Mouse (Mus musculus) MEL (cell line): ENCODE data around the gene Ecm2.

Experiments
- CHD2 ChIP-seq: IDR thresholded peaks from 2 replicates; pipeline ENCODE4 v1.6.1; 2011; ENCODE audit warnings: low read length, improper control_type of control experiment
- CTCF ChIP-seq, 3 experiments: IDR thresholded peaks in 2 of 3; conservative IDR thresholded peaks in 1 of 3; 2 replicates each; pipeline ENCODE4 v1.5.1; 2011 to 2012; ENCODE audit warnings: low read length in 3 of 3, low read depth in 2 of 3, mild to moderate bottlenecking in 2 of 3, improper control_type of control experiment in 1 of 3, inconsistent platforms in 1 of 3, mixed read lengths in 1 of 3, moderate library complexity in 1 of 3; ENCODE audit not compliant: control insufficient read depth in 1 of 3, insufficient read depth in 1 of 3, poor library complexity in 1 of 3, severe bottlenecking in 1 of 3
- E2F4 ChIP-seq: IDR thresholded peaks from 2 replicates; pipeline ENCODE4 v1.6.1; 2011; ENCODE audit warnings: low read depth, low read length, improper control_type of control experiment, borderline replicate concordance
- ELF1 ChIP-seq: IDR thresholded peaks from 2 replicates; pipeline ENCODE4 v1.6.1; 2014; ENCODE audit warnings: low read depth, mild to moderate bottlenecking, inconsistent platforms, low read length, improper control_type of control experiment, moderate library complexity
- KAT2A ChIP-seq: conservative IDR thresholded peaks from 2 replicates; pipeline ENCODE4 v1.6.1; 2012; ENCODE audit warnings: low read depth, low read length, improper control_type of control experiment, inconsistent platforms
- MAZ ChIP-seq: IDR thresholded peaks from 2 replicates; pipeline ENCODE4 v1.6.1; 2012; ENCODE audit warnings: low read depth, mild to moderate bottlenecking, inconsistent platforms, low read length, improper control_type of control experiment
- NRF1 ChIP-seq: IDR thresholded peaks from 2 replicates; pipeline ENCODE4 v1.6.1; 2014; ENCODE audit warnings: low read depth, mild to moderate bottlenecking, inconsistent platforms, low read length, improper control_type of control experiment, moderate library complexity; ENCODE audit not compliant: poor library complexity, insufficient read depth, severe bottlenecking
- POLR2A ChIP-seq, 2 experiments: IDR thresholded peaks; 2 replicates each; pipeline ENCODE4 v1.6.1; 2011 to 2012; ENCODE audit warnings: low read length in 2 of 2, mild to moderate bottlenecking in 2 of 2, control low read depth in 1 of 2, improper control_type of control experiment in 1 of 2, low read depth in 1 of 2, moderate library complexity in 1 of 2; ENCODE audit not compliant: control insufficient read depth in 1 of 2, insufficient read depth in 1 of 2, poor library complexity in 1 of 2
- POLR2AphosphoS2 ChIP-seq: IDR thresholded peaks from 2 replicates; pipeline ENCODE4 v1.6.1; 2011; ENCODE audit warnings: low read length, improper control_type of control experiment
- TAL1 ChIP-seq: IDR thresholded peaks from 2 replicates; pipeline ENCODE4 v1.6.1; 2012; ENCODE audit warnings: mild to moderate bottlenecking, inconsistent platforms, low read length, moderate library complexity, mixed read lengths
- TCF12 ChIP-seq: IDR thresholded peaks from 2 replicates; pipeline ENCODE4 v1.6.1; 2014; ENCODE audit warnings: low read depth, mild to moderate bottlenecking, inconsistent platforms, low read length, improper control_type of control experiment, moderate library complexity
- UBTF ChIP-seq: IDR thresholded peaks from 2 replicates; pipeline ENCODE4 v1.6.1; 2012; ENCODE audit warnings: low read depth, mild to moderate bottlenecking, inconsistent platforms, low read length, improper control_type of control experiment, moderate library complexity, borderline replicate concordance; ENCODE audit not compliant: insufficient read depth

- TF ChIP-seq CTCF (IDR thresholded peaks at IDR 0.05 in 2 of 3, conservative IDR thresholded peaks at IDR 0.05 in 1 of 3; ENCODE audit: control insufficient read depth in 1 of 3, insufficient read depth in 1 of 3, low read depth in 2 of 3, low read length in 3 of 3, poor library complexity in 1 of 3, severe bottlenecking in 1 of 3) (no peak), NRF1 (no peak), TAL1 (no peak), KAT2A (no peak), MAZ (no peak), TCF12 (no peak), POLR2A (IDR thresholded peaks at IDR 0.05; ENCODE audit: control insufficient read depth in 1 of 2, insufficient read depth in 1 of 2, low read depth in 1 of 2, low read length in 2 of 2, poor library complexity in 1 of 2) (no peak), CHD2 (no peak), POLR2AphosphoS2 (no peak), ELF1 (no peak), E2F4 (no peak), UBTF (no peak)
Measured at GRCm38 (mm10) chr13:49545646-49546045, 41.0 kb downstream of the Ecm2 start.
